Mouse (Mus musculus) stomach, postnatal 0 days (tissue): ENCODE data around the gene Tcta.

Experiments
- CTCF ChIP-seq: IDR thresholded peaks from 2 replicates; pipeline ENCODE4 v1.5.1; 2016; ENCODE audit warnings: antibody characterized with exemption, low read depth, mild to moderate bottlenecking, moderate library complexity
- EP300 ChIP-seq: optimal IDR thresholded peaks from 2 replicates; pipeline ENCODE3; 2016; ENCODE audit warnings: antibody characterized with exemption

GRCm38 (mm10) chr9:108296453-108297355 is 9.3 kb downstream of the Tcta start, which contains the start of gene Amt:
- no peak for TF ChIP-seq CTCF
- no peak for TF ChIP-seq EP300
